Mouse (Mus musculus): ENCODE results near the gene Gm43517. TPM values are rescaled to one million over a fixed set of nuclear protein-coding genes. Genes with fewer than 3 reads are reported as not detected.

Gene Gm43517
- polyA plus RNA-seq, 1 experiment: not detected

GRCm38 (mm10) chr12:49409833-49410232 lies 24.9 kb downstream of the Gm43517 start:
- Histone ChIP-seq H3K36me3 (ENCODE audit: control insufficient read depth, insufficient read depth, low read length) (no peaks in the 10 kb centered on the region), H3K27me3 (replicated peaks; ENCODE audit: control insufficient read depth, insufficient read depth, low read length) (no peaks in the 10 kb centered on the region; the same call in 1 of the 2 replicates), H3K4me1 (ENCODE audit: control insufficient read depth, insufficient read depth, low read length) (no peaks in the 10 kb centered on the region), H3K27ac (ENCODE audit: insufficient read depth, low read depth, low read length) (no peak overlapping the region), H3K4me3 (ENCODE audit: insufficient read depth, low read depth, low read length) (no peak overlapping the region)
- no peak for TF ChIP-seq POLR2A (IDR thresholded peaks at IDR 0.05; ENCODE audit: low read depth, low read length)
- DNase-seq: no peak
- WGBS: 81% methylated on average over 2 of the region's 2 CpGs

- WGBS: 74% methylated on average over 3 of the region's 3 CpGs
- Histone ChIP-seq H3K4me1 (ENCODE audit: control insufficient read depth, insufficient read depth, low read length) (no peaks in the 10 kb centered on the region), H3K27ac (ENCODE audit: insufficient read depth, low read depth, low read length) (no peak overlapping the region), H3K27me3 (replicated peaks; ENCODE audit: control insufficient read depth, insufficient read depth, low read length) (no peaks in the 10 kb centered on the region), H3K4me3 (ENCODE audit: insufficient read depth, low read depth, low read length) (no peak overlapping the region), H3K36me3 (ENCODE audit: control insufficient read depth, insufficient read depth, low read length) (no peaks in the 10 kb centered on the region)
- TF ChIP-seq CTCF (conservative IDR thresholded peaks at IDR 0.05; ENCODE audit: insufficient read depth, insufficient read length, low read depth, low read length) (no peak), POLR2A (IDR thresholded peaks at IDR 0.05; ENCODE audit: low read depth, low read length) (no peak)
- no peak for DNase-seq
Measured at GRCm38 (mm10) chr12:49417963-49418362, 33.0 kb downstream of the Gm43517 start.

Other genes starting within 250 kb of the Gm43517 start
- gene Foxg1, start 2.5 kb upstream of the Gm43517 start, polyA plus RNA-seq (2012; rRNA removed): not detected in 2 replicates